Mouse (Mus musculus) hindbrain, postnatal 0 days (tissue): ENCODE measurements around the gene Hs3st4. TPM values are rescaled to one million over a fixed set of nuclear protein-coding genes. Genes with fewer than 3 reads are reported as not detected.

Source experiments
- ATAC-seq: fragments of 200-750 bp; cut with Nextera tagmentation; 2 replicates; pipeline ENCODE4 v1.8.0; 2017; ENCODE audit warnings: mild to moderate bottlenecking, moderate TSS enrichment, moderate library complexity
- DNase-seq: peaks from one replicate; pipeline ENCODE4 v3.0.0-alpha.2; 2015; ENCODE audit warnings: low spot score
- H3K27ac ChIP-seq: fragments of 300-500 bp; sonication (generic); 2 replicates; pipeline ENCODE4 v1.5.1; 2014; ENCODE audit warnings: mild to moderate bottlenecking
- H3K27me3 ChIP-seq: fragments of 300-500 bp; sonication (generic); 2 replicates; pipeline ENCODE4 v1.6.1; 2014; ENCODE audit warnings: low read length, mixed read lengths; ENCODE audit not compliant: insufficient read depth
- H3K36me3 ChIP-seq: fragments of 300-500 bp; sonication (generic); 2 replicates; pipeline ENCODE4 v1.6.1; 2014; ENCODE audit warnings: low read length, mixed read lengths; ENCODE audit not compliant: insufficient read depth
- H3K4me1 ChIP-seq: fragments of 300-500 bp; sonication (generic); 2 replicates; pipeline ENCODE4 v1.6.1; 2014; ENCODE audit warnings: antibody characterized with exemption, low read length, mixed read lengths; ENCODE audit not compliant: insufficient read depth
- H3K4me2 ChIP-seq: fragments of 300-500 bp; sonication (generic); 2 replicates; pipeline ENCODE4 v1.6.1; 2014; ENCODE audit warnings: low read depth, mild to moderate bottlenecking, low read length, moderate library complexity, mixed read lengths
- H3K4me3 ChIP-seq: fragments of 300-500 bp; sonication (generic); 2 replicates; pipeline ENCODE4 v1.5.1; 2014; ENCODE audit warnings: low read length
- H3K9ac ChIP-seq: fragments of 300-500 bp; sonication (generic); replicated peaks from 2 replicates; pipeline ENCODE4 v1.6.1; 2014; ENCODE audit warnings: mild to moderate bottlenecking, low read length, moderate library complexity, mixed read lengths
- H3K9me3 ChIP-seq: fragments of 300-500 bp; sonication (generic); 2 replicates; pipeline ENCODE4 v1.6.1; 2016; ENCODE audit warnings: low read length, mixed read lengths
- CTCF ChIP-seq: IDR thresholded peaks from 2 replicates; pipeline ENCODE4 v1.5.1; 2016; ENCODE audit warnings: antibody characterized with exemption, control low read depth, low read depth
- WGBS: fragments of 180-500 bp; shearing (Covaris S2); extraction: QIAGEN DNeasy Blood & Tissue Kit; methylation state at CpG from one replicate; pipeline ENCODE4 v1.1.7; 2014; 5-methylcytosine and 5-hydroxymethylcytosine counted together
- polyA plus RNA-seq: library from polyadenylated mRNA; unstranded; fragments of >200 nt; fragmentation: Nextera tagmentation; extraction: Ambion mirVana; gene quantifications from 2 replicates; pipeline ENCODE4 v1.2.1, GENCODE M21; 2015
- total RNA-seq: library from RNA; depleted of rRNA; stranded (reverse); fragments of >200 nt; gene quantifications from 2 replicates; pipeline ENCODE4 v1.2.3, GENCODE M21; 2014

Hs3st4 gene
- total and polyA plus RNA-seq, 2 experiments from 2014 or later: 16.0 to 20.7 TPM

DNA sequence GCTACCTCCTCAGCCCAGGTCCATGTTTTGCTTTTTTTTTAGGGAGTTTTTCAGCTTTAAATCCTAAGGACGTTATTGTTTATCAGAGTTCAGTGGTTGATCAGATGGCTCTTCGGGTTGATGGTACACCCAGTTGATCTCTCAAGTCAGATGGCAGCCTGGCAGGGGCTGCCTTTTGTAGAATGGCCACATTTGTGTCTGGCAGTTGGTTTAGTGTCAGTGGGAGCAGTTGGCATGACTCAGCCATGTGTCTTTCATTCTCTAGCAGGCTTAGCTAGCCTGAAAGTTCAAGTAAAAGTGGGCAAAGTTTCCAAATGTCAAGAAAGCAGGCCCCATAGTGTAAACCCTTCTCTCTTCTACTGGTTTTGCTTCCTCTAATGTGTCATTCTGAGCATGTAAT is 186.1 kb downstream of the Hs3st4 start:
- H3K4me2 ChIP-seq: no peak overlapping the region
- H3K27ac ChIP-seq: no peak overlapping the region
- no peaks in the 10 kb centered on the region for H3K36me3 ChIP-seq
- WGBS: 89% methylated on average over 2 of the region's 2 CpGs
- H3K9me3 ChIP-seq: no peaks in the 10 kb centered on the region
- no peaks in the 10 kb centered on the region for H3K27me3 ChIP-seq
- ATAC-seq (no peak), DNase-seq (no peak)
- no peaks in the 10 kb centered on the region for H3K4me1 ChIP-seq
- TF ChIP-seq CTCF: no peak
- no peak overlapping the region for H3K4me3 ChIP-seq
- no peak overlapping the region for H3K9ac ChIP-seq

DNA sequence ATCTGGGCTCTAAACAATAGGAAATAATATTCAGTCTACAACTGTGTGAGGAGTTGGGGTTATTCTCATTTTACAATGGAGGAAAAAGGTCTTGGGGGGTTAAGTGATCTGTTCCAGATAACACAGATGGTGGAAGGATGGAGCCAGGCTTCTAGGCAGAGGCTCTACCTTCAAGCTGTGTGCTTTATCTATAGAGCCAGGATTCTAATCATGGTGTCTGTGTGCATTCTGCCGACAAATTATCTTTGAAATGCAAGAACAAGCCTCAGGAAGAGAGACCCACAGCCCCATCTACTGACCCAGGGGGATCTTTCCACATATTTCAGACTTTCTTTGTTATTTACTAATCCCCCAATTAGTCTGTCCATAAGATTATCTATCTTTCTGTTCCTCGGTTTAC is 187.3 kb downstream of the Hs3st4 start:
- TF ChIP-seq CTCF: no peak
- H3K9ac ChIP-seq: no peak overlapping the region
- DNase-seq (peak; percentile 9), ATAC-seq (no peak)
- no peaks in the 10 kb centered on the region for H3K36me3 ChIP-seq
- no peaks in the 10 kb centered on the region for H3K9me3 ChIP-seq
- no peak overlapping the region for H3K4me2 ChIP-seq
- H3K27ac ChIP-seq: no peak overlapping the region
- H3K4me1 ChIP-seq: no peaks in the 10 kb centered on the region
- WGBS: 81% methylated on average over 2 of the region's 2 CpGs
- H3K27me3 ChIP-seq: no peaks in the 10 kb centered on the region
- no peak overlapping the region for H3K4me3 ChIP-seq

DNA sequence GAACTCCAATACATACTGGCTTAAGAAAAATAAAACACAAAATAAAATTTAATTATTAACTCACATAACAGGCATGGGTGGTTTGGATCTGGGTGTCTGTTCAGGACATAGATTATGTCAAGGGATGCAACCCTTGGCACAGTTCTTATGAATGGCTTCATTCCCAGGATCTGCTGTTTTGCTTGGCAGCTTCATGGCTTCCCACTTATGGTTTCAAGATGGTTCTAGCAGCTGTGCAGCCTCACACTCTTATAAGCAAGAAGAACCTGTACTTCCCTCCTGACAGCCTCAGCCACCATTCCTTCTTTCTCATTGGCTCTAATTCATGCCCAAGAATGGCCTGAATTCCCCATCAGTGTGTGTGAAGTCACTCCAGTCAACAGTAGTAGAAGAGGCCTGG is 189.3 kb downstream of the Hs3st4 start:
- ATAC-seq (no peak), DNase-seq (peak; percentile 32)
- Histone ChIP-seq H3K36me3 (no peaks in the 10 kb centered on the region), H3K4me2 (no peak overlapping the region), H3K4me3 (no peak overlapping the region), H3K9me3 (no peaks in the 10 kb centered on the region), H3K9ac (no peak overlapping the region), H3K27me3 (no peaks in the 10 kb centered on the region), H3K4me1 (no peaks in the 10 kb centered on the region), H3K27ac (no peak overlapping the region)
- no peak for TF ChIP-seq CTCF

DNA sequence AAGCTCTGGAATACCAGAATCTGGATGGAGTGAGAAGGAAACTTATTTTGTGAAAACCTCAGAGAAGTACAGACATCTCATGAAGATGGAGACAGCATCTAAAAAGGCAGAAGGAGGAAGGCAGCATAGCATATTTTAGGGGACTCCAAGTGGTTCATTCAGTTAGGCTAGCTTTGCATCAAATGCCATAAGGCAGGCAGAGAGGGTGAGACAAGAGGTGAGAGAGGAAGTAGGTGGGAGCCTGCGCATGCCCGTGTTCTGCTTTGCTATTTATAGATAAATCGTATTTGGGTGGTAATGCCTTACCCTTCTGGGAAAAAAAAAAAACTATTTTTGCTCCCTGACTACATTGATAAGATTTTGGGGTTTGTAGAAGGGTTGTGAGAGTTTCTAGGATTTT is 198.3 kb downstream of the Hs3st4 start:
- Histone ChIP-seq H3K27me3 (no peaks in the 10 kb centered on the region), H3K27ac (no peak overlapping the region), H3K9me3 (no peaks in the 10 kb centered on the region), H3K4me3 (no peak overlapping the region), H3K9ac (no peak overlapping the region), H3K4me2 (no peak overlapping the region), H3K4me1 (no peaks in the 10 kb centered on the region), H3K36me3 (no peaks in the 10 kb centered on the region)
- no peak for DNase-seq
- TF ChIP-seq CTCF: no peak
- 94% methylated on average over 3 of the region's 3 CpGs for WGBS
- no peak for ATAC-seq

DNA sequence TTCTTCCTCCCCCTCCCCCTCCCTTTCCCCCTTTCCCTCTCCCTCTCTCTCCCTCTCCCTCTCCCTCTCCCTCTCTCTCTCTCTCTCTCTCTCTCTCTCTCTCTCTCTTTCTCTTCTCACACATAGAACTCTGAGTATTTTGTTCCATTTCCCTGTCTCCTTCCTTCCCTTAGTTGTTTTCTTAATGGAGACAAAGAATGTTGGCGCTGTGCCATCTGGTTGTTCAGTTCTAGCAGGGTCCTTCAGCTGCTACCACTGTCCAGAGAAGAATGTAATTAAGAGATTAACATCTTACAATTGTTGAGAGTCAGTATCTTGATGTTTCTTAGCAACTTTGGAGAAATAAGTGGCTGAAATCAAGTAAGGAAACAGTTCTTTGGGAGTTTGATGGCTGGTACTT is 202.0 kb downstream of the Hs3st4 start:
- WGBS: 72% methylated on average over 1 of the region's 1 CpGs
- H3K27ac ChIP-seq: no peak overlapping the region
- TF ChIP-seq CTCF: no peak
- H3K27me3 ChIP-seq: no peaks in the 10 kb centered on the region
- ATAC-seq (no peak), DNase-seq (peak; percentile 27)
- H3K36me3 ChIP-seq: no peaks in the 10 kb centered on the region
- no peaks in the 10 kb centered on the region for H3K9me3 ChIP-seq
- no peak overlapping the region for H3K4me3 ChIP-seq
- H3K4me2 ChIP-seq: no peak overlapping the region
- no peak overlapping the region for H3K9ac ChIP-seq
- no peaks in the 10 kb centered on the region for H3K4me1 ChIP-seq

DNA sequence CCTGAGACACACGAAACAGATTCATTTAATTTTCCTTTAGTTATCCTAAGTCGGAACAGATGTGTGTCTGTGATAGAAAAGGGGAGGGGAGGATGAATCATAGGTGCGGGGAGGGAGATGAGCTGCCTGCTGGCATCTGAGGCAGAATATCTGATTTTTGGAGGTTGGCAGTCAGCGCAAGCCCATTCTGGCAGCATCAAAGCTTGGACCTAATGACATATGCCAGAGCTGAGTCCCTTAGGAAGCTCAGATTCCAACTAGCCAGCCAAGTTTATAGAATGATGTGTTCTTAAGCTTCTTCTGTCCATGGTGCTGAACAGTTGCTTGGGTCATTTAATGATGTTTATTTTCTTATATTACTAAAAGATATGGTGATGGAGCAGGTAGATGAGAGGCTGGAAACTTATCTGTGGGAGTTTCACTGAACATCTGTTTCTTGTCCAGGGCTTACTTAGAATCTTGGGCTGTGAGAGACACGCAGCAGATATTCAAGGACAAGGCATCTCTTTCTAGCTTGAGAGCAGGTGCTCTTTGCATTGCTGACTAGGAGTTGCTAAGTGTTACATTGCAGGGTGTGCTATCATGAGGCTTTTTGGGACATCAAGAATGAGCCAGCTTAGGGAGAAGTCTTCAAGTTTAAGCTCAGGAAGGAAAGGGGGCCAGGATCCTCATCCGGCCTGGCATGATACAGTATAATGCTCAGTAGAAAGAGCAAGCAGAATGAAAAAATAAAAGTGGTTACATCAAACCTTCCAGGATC is 216.3 kb downstream of the Hs3st4 start:
- DNase-seq: peak; percentile 51
- WGBS: 61% methylated on average over 6 of the region's 6 CpGs
- no peak overlapping the region for H3K4me3 ChIP-seq

DNA sequence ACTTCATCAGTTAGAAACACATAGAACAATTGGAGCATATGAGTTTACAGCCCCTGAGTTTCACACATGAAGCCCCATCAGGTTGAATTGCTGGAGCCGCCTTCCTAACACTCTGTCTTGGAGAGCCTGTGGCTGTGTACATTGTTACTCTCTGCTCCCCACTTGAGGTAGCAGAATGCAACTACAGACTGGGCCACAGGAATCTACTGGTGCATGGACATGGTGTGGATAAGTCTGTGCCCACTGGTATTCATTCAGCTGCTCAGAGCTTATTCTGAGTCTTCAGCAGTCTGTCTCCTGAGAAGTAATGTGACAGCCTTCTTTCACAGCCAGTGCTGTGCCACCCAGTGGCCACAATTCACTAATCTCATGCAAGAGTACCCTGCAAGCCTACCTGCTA is 234.3 kb downstream of the Hs3st4 start:
- no peak overlapping the region for H3K27ac ChIP-seq
- no peak overlapping the region for H3K4me3 ChIP-seq
- no peaks in the 10 kb centered on the region for H3K36me3 ChIP-seq
- H3K4me2 ChIP-seq: no peak overlapping the region
- H3K9me3 ChIP-seq: no peaks in the 10 kb centered on the region
- H3K9ac ChIP-seq: no peak overlapping the region
- WGBS: 85% methylated on average over 1 of the region's 1 CpGs
- peak; percentile 44 for TF ChIP-seq CTCF
- no peaks in the 10 kb centered on the region for H3K27me3 ChIP-seq
- ATAC-seq (no peak), DNase-seq (peak; percentile 42)
- H3K4me1 ChIP-seq: no peaks in the 10 kb centered on the region

More for the DNA sequence above, 216.3 kb downstream of the Hs3st4 start:
- Histone ChIP-seq H3K9me3 (no peaks in the 10 kb centered on the region), H3K9ac (no peak overlapping the region), H3K4me2 (no peak overlapping the region), H3K27me3 (no peaks in the 10 kb centered on the region), H3K4me1 (no peaks in the 10 kb centered on the region), H3K27ac (no peak overlapping the region), H3K36me3 (no peaks in the 10 kb centered on the region)
- TF ChIP-seq CTCF: no peak
- ATAC-seq: no peak
